Mouse (Mus musculus) liver, embryonic 11.5 days (tissue): ENCODE measurements around the gene Rufy1. TPM values are rescaled to one million over a fixed set of nuclear protein-coding genes. Genes with fewer than 3 reads are reported as not detected.
"Not testable (repeated sequence)": the region's sequence is repeated elsewhere in the genome, so short reads cannot be mapped to it uniquely, and the experiment has no call there.

Source experiments
- ATAC-seq: fragments of 200-750 bp; cut with Nextera tagmentation; replicated peaks from 2 replicates; pipeline ENCODE4 v1.8.0; 2017; ENCODE audit warnings: moderate number of reproducible peaks, mild to moderate bottlenecking, moderate TSS enrichment, moderate library complexity; ENCODE audit not compliant: low FRiP score
- DNase-seq: peaks from one replicate; pipeline ENCODE4 v3.0.0-alpha.2; 2017; ENCODE audit warnings: low spot score
- H3K27ac ChIP-seq: fragments of 300-500 bp; sonication (generic); 2 replicates; pipeline ENCODE4 v1.5.1; 2014; ENCODE audit warnings: mild to moderate bottlenecking, low read depth, low read length, control low read depth
- H3K27me3 ChIP-seq: fragments of 300-500 bp; sonication (generic); replicated peaks from 2 replicates; pipeline ENCODE4 v1.6.1; 2014; ENCODE audit warnings: low read length, mixed read lengths; ENCODE audit not compliant: control insufficient read depth, insufficient read depth
- H3K36me3 ChIP-seq: fragments of 300-500 bp; sonication (generic); 2 replicates; pipeline ENCODE4 v1.6.1; 2014; ENCODE audit warnings: mild to moderate bottlenecking, low read length, moderate library complexity, mixed read lengths; ENCODE audit not compliant: control insufficient read depth, insufficient read depth
- H3K4me1 ChIP-seq: fragments of 300-500 bp; sonication (generic); replicated peaks from 2 replicates; pipeline ENCODE4 v1.6.1; 2014; ENCODE audit warnings: low read length, mixed read lengths; ENCODE audit not compliant: control insufficient read depth, insufficient read depth
- H3K4me2 ChIP-seq: fragments of 300-500 bp; sonication (generic); 2 replicates; pipeline ENCODE4 v1.6.1; 2014; ENCODE audit warnings: mild to moderate bottlenecking, control low read depth, moderate library complexity
- H3K4me3 ChIP-seq: fragments of 300-500 bp; sonication (generic); 2 replicates; pipeline ENCODE4 v1.5.1; 2014; ENCODE audit warnings: low read depth, low read length, control low read depth
- H3K9ac ChIP-seq: fragments of 300-500 bp; sonication (generic); 2 replicates; pipeline ENCODE4 v1.6.1; 2014; ENCODE audit warnings: low read depth, low read length, control low read depth
- H3K9me3 ChIP-seq: fragments of 300-500 bp; sonication (generic); 2 replicates; pipeline ENCODE4 v1.6.1; 2016; ENCODE audit warnings: low read length, inconsistent platforms, mixed read lengths; ENCODE audit not compliant: control insufficient read depth
- WGBS: fragments of 180-500 bp; shearing (Covaris S2); extraction: QIAGEN DNeasy Blood & Tissue Kit; methylation state at CpG from one replicate; pipeline ENCODE4 v1.1.7; 2014; 5-methylcytosine and 5-hydroxymethylcytosine counted together
- polyA plus RNA-seq: library from polyadenylated mRNA; unstranded; fragments of >200 nt; fragmentation: Nextera tagmentation; extraction: Ambion mirVana; gene quantifications from 2 replicates; pipeline ENCODE4 v1.2.1, GENCODE M21; 2014

The Rufy1 gene
- polyA plus RNA-seq, 1 experiment from 2014 or later: 19.2 TPM

DNA sequence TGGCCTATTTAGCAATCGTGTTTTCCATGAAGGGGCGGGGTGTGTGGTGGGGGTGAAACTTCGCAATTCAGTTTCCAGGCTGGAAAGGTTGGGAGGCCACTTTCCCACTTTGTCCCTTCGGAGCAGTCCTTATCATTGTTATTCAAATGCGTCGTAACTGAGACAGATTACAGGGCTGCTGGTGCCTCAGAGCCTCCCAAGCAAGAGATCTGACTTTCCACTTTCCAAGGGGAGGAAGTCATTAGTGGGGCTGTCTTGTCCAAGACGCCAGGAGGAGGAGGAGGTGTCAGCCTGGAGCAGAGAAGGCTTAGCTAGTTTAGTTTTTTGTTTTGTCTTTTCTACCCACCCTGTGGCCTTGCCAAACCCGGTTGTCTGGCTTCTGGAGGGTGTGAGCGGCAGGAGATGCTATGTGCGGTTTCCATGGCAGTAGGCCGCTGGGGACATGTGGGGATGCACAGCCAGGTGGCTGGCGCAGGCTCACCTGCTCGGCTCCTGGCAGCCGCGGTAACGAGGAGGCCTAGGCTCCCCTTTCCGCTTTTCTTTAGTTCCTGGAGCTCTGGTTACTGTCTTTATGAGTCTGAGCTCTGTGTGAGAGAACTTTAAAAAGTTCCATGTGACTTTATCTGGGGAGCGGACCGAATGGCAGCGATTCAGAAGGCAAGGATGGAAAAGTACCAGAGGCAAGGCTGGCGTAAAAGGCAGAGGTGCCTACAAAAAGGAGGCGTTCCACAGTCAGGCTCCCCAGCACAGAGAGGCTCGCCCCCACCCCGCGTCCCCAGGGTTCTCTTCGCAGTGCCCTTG lies 26.4 kb upstream of the Rufy1 start:
- no peak for DNase-seq
- 9% methylated on average over 26 of the region's 26 CpGs for WGBS

DNA sequence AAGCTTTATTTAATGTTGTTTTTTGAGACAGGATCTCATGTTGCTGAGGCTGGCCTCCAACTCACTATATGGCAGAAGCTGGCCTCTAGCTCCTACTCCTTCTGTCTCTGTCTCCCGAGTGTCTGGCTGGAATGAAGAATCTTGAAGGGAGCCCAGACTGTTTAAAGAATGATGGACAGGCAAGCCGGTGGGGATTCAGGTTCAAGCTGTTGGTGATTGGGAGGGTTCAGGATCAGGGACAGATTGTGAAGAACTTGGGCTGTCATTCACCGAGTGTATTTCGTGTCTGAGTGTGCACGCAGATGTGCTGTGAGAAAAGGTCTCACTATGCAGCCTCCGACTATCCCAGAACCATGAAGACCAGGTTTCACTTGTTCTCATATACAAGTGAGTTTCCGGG lies 25.5 kb upstream of the Rufy1 start:
- H3K4me3 ChIP-seq: no peak overlapping the region
- DNase-seq: no peak
- peaks cover 20% of the 10 kb centered on the region for H3K27me3 ChIP-seq
- H3K36me3 ChIP-seq: no peaks in the 10 kb centered on the region
- no peak overlapping the region for H3K4me2 ChIP-seq
- ATAC-seq: no peak
- H3K9me3 ChIP-seq: no peaks in the 10 kb centered on the region
- no peak overlapping the region for H3K9ac ChIP-seq
- H3K4me1 ChIP-seq: no peaks in the 10 kb centered on the region
- H3K27ac ChIP-seq: no peak overlapping the region
- 55% methylated on average over 7 of the region's 7 CpGs for WGBS

More for the DNA sequence above, 26.4 kb upstream of the Rufy1 start:
- no peak overlapping the region for H3K9ac ChIP-seq
- H3K4me1 ChIP-seq: no peaks in the 10 kb centered on the region
- no peaks in the 10 kb centered on the region for H3K36me3 ChIP-seq
- H3K27me3 ChIP-seq: peaks cover 20% of the 10 kb centered on the region
- no peak for ATAC-seq
- no peak overlapping the region for H3K4me3 ChIP-seq
- H3K4me2 ChIP-seq: peak overlapping the region; percentile 3; the same call in 1 of the 2 replicates
- H3K27ac ChIP-seq: no peak overlapping the region
- H3K9me3 ChIP-seq: no peaks in the 10 kb centered on the region

DNA sequence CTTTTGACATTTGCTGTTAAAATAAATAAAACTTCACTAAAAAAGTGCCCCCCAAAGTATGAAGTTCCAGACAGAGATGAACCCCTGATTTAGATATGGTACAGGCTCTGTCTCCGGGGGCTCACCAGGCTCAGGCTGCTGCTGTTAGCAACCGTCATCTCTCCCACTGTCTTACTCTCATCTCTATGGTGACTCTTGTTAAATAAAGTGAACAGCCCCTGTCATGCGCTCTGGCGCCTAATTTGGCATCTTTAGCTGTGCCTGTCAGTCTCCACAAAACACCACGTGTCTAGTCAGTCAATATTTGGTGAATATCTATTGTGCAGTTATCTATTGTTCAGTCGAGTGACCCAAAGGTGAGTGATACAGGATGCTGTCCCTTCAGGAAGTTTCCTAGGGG lies 24.0 kb upstream of the Rufy1 start:
- 70% methylated on average over 6 of the region's 6 CpGs for WGBS
- H3K9ac ChIP-seq: no peak overlapping the region
- DNase-seq (no peak), ATAC-seq (no peak)
- H3K4me2 ChIP-seq: no peak overlapping the region
- no peak overlapping the region for H3K4me3 ChIP-seq
- no peaks in the 10 kb centered on the region for H3K9me3 ChIP-seq
- H3K27me3 ChIP-seq: peaks cover 20% of the 10 kb centered on the region
- no peaks in the 10 kb centered on the region for H3K4me1 ChIP-seq
- H3K36me3 ChIP-seq: no peaks in the 10 kb centered on the region
- H3K27ac ChIP-seq: no peak overlapping the region

- DNase-seq: no peak
- no peaks in the 10 kb centered on the region for H3K9me3 ChIP-seq
- no peaks in the 10 kb centered on the region for H3K27me3 ChIP-seq
- no peak overlapping the region for H3K4me3 ChIP-seq
- no peak for ATAC-seq
- H3K27ac ChIP-seq: no peak overlapping the region
- H3K9ac ChIP-seq: no peak overlapping the region
- no peak overlapping the region for H3K4me2 ChIP-seq
- no peaks in the 10 kb centered on the region for H3K36me3 ChIP-seq
- WGBS: 78% methylated on average over 9 of the region's 9 CpGs
- H3K4me1 ChIP-seq: no peaks in the 10 kb centered on the region
These were observed 19.3 kb upstream of the Rufy1 start for GRCm38 (mm10) chr11:50450236-50450635.

DNA sequence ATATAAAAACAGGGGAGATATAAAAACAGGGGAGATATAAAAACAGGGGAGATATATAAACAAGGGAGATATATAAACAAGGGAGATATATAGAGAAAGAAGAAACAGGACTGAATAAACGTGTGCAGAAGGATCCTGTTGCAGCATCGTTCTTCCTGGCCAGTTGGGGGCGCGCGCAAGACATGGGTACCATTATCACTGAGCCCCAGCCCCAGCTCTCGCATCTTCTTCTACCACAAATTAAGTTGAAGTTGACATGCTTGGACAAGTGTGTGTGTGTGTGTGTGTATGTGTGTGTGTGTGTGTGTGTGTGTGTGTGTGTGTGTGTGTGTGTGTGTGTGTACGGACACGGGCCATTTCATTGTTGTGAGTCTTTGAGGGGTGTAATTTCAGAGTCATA lies 17.2 kb upstream of the Rufy1 start:
- ATAC-seq, H3K27me3 ChIP-seq, H3K27ac ChIP-seq, H3K4me2 ChIP-seq, H3K4me1 ChIP-seq, H3K9me3 ChIP-seq, H3K9ac ChIP-seq, DNase-seq, H3K36me3 ChIP-seq, H3K4me3 ChIP-seq: not testable (repeated sequence)
- 38% methylated on average over 8 of the region's 8 CpGs for WGBS

DNA sequence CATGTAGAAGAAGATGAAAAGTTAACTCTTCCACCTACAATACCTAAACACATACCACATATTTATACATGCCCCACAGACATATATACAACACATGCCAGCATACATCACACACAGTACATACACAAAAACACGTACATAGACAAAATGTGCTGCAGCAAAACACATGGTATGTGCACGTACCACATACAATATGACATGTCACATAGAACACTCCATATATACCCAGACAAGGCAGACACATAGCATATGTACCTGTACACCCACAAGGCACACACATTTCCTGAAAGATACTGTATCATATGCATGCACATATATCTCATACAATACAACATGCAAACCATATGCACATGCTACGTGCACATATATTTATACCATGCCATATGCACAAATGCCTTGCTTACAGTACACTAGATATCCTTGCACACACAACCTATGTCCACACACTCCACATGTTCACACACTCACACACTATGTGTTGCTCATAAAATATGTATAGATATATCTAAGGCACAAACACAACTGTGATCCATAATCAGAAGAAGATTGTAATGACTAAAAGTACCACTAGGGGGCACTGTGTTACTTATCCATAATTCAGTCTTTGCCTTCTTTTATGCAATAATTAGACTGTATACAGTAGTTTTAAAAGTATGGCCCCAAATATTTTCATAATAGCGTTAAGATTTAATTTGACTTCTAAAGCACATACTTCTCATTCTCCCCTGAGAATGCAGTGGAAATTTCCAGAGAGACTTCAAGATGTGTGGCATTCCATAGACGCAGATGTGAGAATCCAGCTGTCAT lies 12.5 kb upstream of the Rufy1 start:
- whole genome bisulfite sequencing: 73% methylated on average over 5 of the region's 5 CpGs
- DNase-seq: no peak
- Histone ChIP-seq H3K9ac (no peak overlapping the region), H3K27me3 (no peaks in the 10 kb centered on the region), H3K4me1 (no peaks in the 10 kb centered on the region), H3K27ac (no peak overlapping the region), H3K9me3 (no peaks in the 10 kb centered on the region), H3K4me3 (no peak overlapping the region), H3K36me3 (no peaks in the 10 kb centered on the region), H3K4me2 (no peak overlapping the region)
- ATAC-seq: no peak

GRCm38 (mm10) chr11:50441637-50442036 lies 10.7 kb upstream of the Rufy1 start:
- no peak for DNase-seq
- no peaks in the 10 kb centered on the region for H3K9me3 ChIP-seq
- H3K4me3 ChIP-seq: no peak overlapping the region
- H3K27me3 ChIP-seq: no peaks in the 10 kb centered on the region
- H3K9ac ChIP-seq: no peak overlapping the region
- 67% methylated on average over 9 of the region's 9 CpGs for WGBS
- no peak for ATAC-seq
- no peaks in the 10 kb centered on the region for H3K4me1 ChIP-seq
- no peak overlapping the region for H3K27ac ChIP-seq
- H3K4me2 ChIP-seq: no peak overlapping the region
- H3K36me3 ChIP-seq: no peaks in the 10 kb centered on the region

GRCm38 (mm10) chr11:50440691-50441090 lies 9.8 kb upstream of the Rufy1 start:
- H3K27me3 ChIP-seq: no peaks in the 10 kb centered on the region
- H3K9me3 ChIP-seq: no peaks in the 10 kb centered on the region
- no peak overlapping the region for H3K4me2 ChIP-seq
- no peak overlapping the region for H3K4me3 ChIP-seq
- no peaks in the 10 kb centered on the region for H3K36me3 ChIP-seq
- H3K27ac ChIP-seq: no peak overlapping the region
- no peak for DNase-seq
- 77% methylated on average over 6 of the region's 6 CpGs for WGBS
- H3K4me1 ChIP-seq: no peaks in the 10 kb centered on the region
- no peak overlapping the region for H3K9ac ChIP-seq
- ATAC-seq: no peak
